In the genomic region with DNA sequence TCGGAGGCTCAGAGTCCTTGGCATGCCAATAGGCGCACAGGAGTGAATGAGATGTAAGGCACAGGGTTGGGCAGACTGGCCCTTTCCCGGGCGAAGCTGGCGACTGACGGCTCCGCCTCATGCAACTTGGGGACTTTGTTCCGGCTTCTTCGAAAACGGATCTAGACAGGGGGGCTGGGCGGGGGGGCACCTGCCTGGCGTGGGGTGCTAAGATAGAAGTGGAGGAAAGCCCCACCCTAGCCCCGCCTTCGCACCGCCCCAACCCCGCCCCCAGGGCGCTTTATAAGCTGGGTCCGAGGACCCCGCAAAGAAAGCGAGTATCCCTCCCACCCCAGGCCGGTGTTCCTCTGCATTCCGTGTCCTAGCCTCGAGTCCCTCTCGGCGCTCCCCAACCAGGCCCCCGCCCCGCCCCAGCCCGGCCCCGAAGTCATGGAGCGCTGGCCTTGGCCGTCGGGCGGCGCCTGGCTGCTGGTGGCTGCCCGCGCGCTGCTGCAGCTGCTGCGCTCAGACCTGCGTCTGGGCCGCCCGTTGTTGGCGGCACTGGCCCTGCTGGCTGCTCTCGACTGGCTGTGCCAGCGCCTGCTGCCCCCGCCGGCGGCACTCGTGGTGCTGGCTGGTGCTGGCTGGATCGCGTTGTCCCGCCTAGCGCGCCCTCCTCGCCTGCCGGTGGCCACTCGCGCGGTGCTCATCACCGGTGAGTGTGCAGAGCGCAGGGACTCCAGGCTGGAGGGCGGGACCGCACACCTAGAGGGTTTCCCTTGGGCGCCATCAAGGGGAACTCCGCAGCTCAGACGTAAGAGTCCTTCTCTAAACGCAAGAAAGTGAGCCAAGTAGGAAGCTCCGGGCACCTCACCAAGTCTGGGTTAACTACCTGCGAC, we compare ENCODE assay signal across 9 mouse cellular contexts. TPM values are rescaled to one million over a fixed set of nuclear protein-coding genes. Genes with fewer than 3 reads are reported as not detected.
DNase-seq lines count a peak whose midpoint lies in the region; ATAC-seq and TF ChIP-seq lines count a peak whose summit lies in the region.
"Had no signal": no experiment of that assay in that cellular context is flagged by ENCODE, and none has a peak within 500 bp of the region (broad histone marks: within the 10 kb centered on the region; RNA-seq: fewer than 3 reads in every experiment).

A gene (plus strand): TSS at position 320 of the 878 bp plus-strand sequence.

- no peaks in the 10 kb centered on the region for H3K9me3 ChIP-seq in liver, embryonic 14.5 days (ENCODE audit: control insufficient read depth, low read length)

- no peak for TF ChIP-seq POLR2A in kidney, adult 2 months (IDR thresholded peaks at IDR 0.05; ENCODE audit: low read depth, low read length)

- H3K4me2 ChIP-seq in liver, embryonic 14.5 days (ENCODE audit: low read depth), result peak within 1 kb of the TSS; percentile 67

- no peaks in the 10 kb centered on the region for H3K36me3 ChIP-seq in kidney, adult 2 months (ENCODE audit: control insufficient read depth, insufficient read depth, low read length)
- no peaks in the 10 kb centered on the region for H3K36me3 ChIP-seq in liver, embryonic 14.5 days (replicated peaks; ENCODE audit: control insufficient read depth, insufficient read depth, low read depth)

- intact Hi-C loops in left cerebral cortex, adult 2 months (cut with DNase I), result no loop called here

- peak within 1 kb of the TSS; percentile 40 for H3K4me3 ChIP-seq in left cerebral cortex, adult 2 months
- H3K4me3 ChIP-seq in kidney, adult 2 months (ENCODE audit: insufficient read depth, low read depth, low read length), result peak within 1 kb of the TSS; percentile 45
- peak within 1 kb of the TSS; percentile 48 to 52 for H3K4me3 ChIP-seq in liver, embryonic 14.5 days (ENCODE audit: insufficient read depth in 1 of 2, low read depth in 2 of 2, low read length in 2 of 2)

- no peaks in the 10 kb centered on the region for H3K27me3 ChIP-seq in kidney, adult 2 months (replicated peaks; ENCODE audit: control insufficient read depth, insufficient read depth, low read length)
- H3K27me3 ChIP-seq in liver, embryonic 14.5 days (ENCODE audit: control insufficient read depth, insufficient read depth, low read length), result peaks cover 35% of the 10 kb centered on the region

- H3K27ac ChIP-seq in left cerebral cortex, adult 2 months, result no peak within 1 kb of the TSS
- peak within 1 kb of the TSS; percentile 20 for H3K27ac ChIP-seq in kidney, adult 2 months (ENCODE audit: insufficient read depth, low read depth, low read length)
- no peak within 1 kb of the TSS for H3K27ac ChIP-seq in liver, embryonic 14.5 days

- peak; percentile 48 to 56 for DNase-seq in left cerebral cortex, adult 2 months (ENCODE audit: extremely low spot score in 1 of 2, low spot score in 2 of 2)
- DNase-seq in left cerebral cortex, adult 11 months (ENCODE audit: low spot score), result no peak
- DNase-seq in cerebellum, postnatal 25 days, result peak; percentile 42 to 56
- DNase-seq in gastrocnemius, postnatal 4 days (ENCODE audit: low spot score in 2 of 2), result peak; percentile 51 to 72
- peak; percentile 63 for DNase-seq in kidney, adult 2 months
- DNase-seq in liver, embryonic 14.5 days (ENCODE audit: low read depth in 3 of 3, low spot score in 3 of 3), result peak in 1 of 3 experiments; percentile 51
- DNase-seq in naive thymus-derived CD4-positive, alpha-beta T cell, adult 2 months (ENCODE audit: low read depth), result peak; percentile 70
- peak; percentile 66 for DNase-seq in testis, postnatal 10 days (ENCODE audit: low spot score)

- TF ChIP-seq CTCF in left cerebral cortex, adult 2 months (IDR thresholded peaks at IDR 0.05), result no peak; the same call in 1 of the 2 replicates
- TF ChIP-seq CTCF in kidney, adult 2 months (conservative IDR thresholded peaks at IDR 0.05; ENCODE audit: insufficient read depth, insufficient read length, low read depth, low read length), result no peak
- TF ChIP-seq CTCF in liver, embryonic 14.5 days (IDR thresholded peaks at IDR 0.05; ENCODE audit: low read depth), result 0 out of 2 replicates have a peak, but pooled peaks have one; percentile 11

- no peak for TF ChIP-seq EP300 in liver, embryonic 14.5 days (IDR thresholded peaks at IDR 0.05; ENCODE audit: low read depth)

- under 1% methylated on average over 68 of the region's 68 CpGs for WGBS in kidney, adult 2 months
- under 1% methylated on average over 68 of the region's 68 CpGs for WGBS in liver, embryonic 14.5 days (ENCODE audit: insufficient replicate concordance)

- ATAC-seq in liver, embryonic 14.5 days (ENCODE audit: insufficient read depth), result peak; percentile 79

- H3K4me1 ChIP-seq in kidney, adult 2 months (ENCODE audit: control insufficient read depth, insufficient read depth, low read length), result peaks cover 10% of the 10 kb centered on the region; the same call in 1 of the 2 replicates
- H3K4me1 ChIP-seq in liver, embryonic 14.5 days (replicated peaks; ENCODE audit: control insufficient read depth in 2 of 2, insufficient read depth in 2 of 2, low read length in 1 of 2), result peaks cover 10 to 23% of the 10 kb centered on the region in 2 experiments

- H3K9ac ChIP-seq in liver, embryonic 14.5 days (replicated peaks), result peak within 1 kb of the TSS; percentile 0; the same call in 1 of the 2 replicates

RNA-seq across cellular contexts. Expression of the gene that starts here (rescaled TPM):
- not detected for total RNA-seq in left cerebral cortex, adult 2 months (2021)
- total RNA-seq in gastrocnemius, postnatal 4 days (2021), result 10 to 100 TPM; 13.3 to 14.8 TPM
- 310 and 336 TPM in 2 replicates for polyA plus RNA-seq in kidney, adult 2 months (2012; rRNA removed)
- polyA plus RNA-seq in liver, embryonic 14.5 days (2012; rRNA removed), result 1.1 TPM in 2 replicates
- 0.42 and 0.99 TPM in 2 replicates for polyA plus RNA-seq in liver, embryonic 14.5 days (2014; fragmentation: Nextera tagmentation; extraction: Ambion mirVana)
- polyA plus RNA-seq: cortical plate, adult 2 months had no signal

Comparison
In these comparisons a context has a peak if more than half of its experiments do, and no peak if none do; other contexts are left out.
1. RNA of the gene that starts here (total RNA-seq): 13.3 to 14.8 TPM in gastrocnemius, postnatal 4 days; not detected in left cerebral cortex, adult 2 months; every median in the first group is over 10 times any median in the second.
2. RNA of the gene that starts here (polyA plus RNA-seq): 310 to 336 TPM in kidney, adult 2 months; 0.42 to 1.1 TPM in liver, embryonic 14.5 days; every median in the first group is over 100 times any median in the second.
3. Peak in DNase-seq and H3K4me3 ChIP-seq in left cerebral cortex, adult 2 months; RNA of the gene not detected or under 1 TPM.
4. Peak in every context shown above with its lines, with median percentiles within 50 percentile points of each other: H3K4me3 ChIP-seq.